Mouse (Mus musculus) bone marrow, adult 2 months (tissue): ENCODE data around the gene Abat.

Source experiments
- CTCF ChIP-seq: fragments of 200-500 bp; IDR thresholded peaks from 2 replicates; pipeline ENCODE4 v1.5.1; 2011; ENCODE audit warnings: low read length, control low read depth; ENCODE audit not compliant: control insufficient read depth, insufficient read depth
- POLR2A ChIP-seq: fragments of 200-500 bp; IDR thresholded peaks from 2 replicates; pipeline ENCODE4 v1.6.1; 2011; ENCODE audit warnings: low read depth, mild to moderate bottlenecking, control low read depth, low read length, borderline replicate concordance; ENCODE audit not compliant: control insufficient read depth

DNA sequence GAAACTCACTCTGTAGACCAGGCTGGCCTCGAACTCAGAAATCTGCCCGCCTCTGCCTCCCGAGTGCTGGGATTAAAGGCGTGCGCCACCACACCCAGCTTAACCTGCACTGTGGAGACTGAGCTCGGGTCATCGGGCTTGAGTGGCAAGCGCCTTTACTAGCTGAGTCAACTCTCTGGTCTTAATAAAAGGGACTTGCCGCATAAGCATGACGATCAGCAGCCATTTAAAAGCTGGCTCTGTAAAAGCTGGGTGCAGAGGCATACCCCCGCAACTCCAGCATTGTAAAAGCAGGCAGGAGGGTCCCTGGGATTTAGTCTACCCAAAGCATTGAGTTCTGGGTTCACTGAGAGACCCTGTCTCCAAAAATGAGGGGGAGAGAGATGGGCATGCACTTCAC is 61.1 kb downstream of the Abat start:
- TF ChIP-seq POLR2A (no peak), CTCF (no peak)
